Mouse (Mus musculus) G1E (cell line): ENCODE results near the gene Slc38a2. TPM values are rescaled to one million over a fixed set of nuclear protein-coding genes. Genes with fewer than 3 reads are reported as not detected.

Experiments
- ATAC-seq: 2 replicates; pipeline ENCODE4 v1.8.0; 2016; ENCODE audit warnings: mild to moderate bottlenecking; ENCODE audit not compliant: insufficient number of reproducible peaks, poor library complexity, low FRiP score, severe bottlenecking; ENCODE audit errors: extremely low read depth
- DNase-seq: peaks from one replicate; pipeline ENCODE4 v3.0.0; 2012; ENCODE audit warnings: low spot score
- H3K27me3 ChIP-seq: 2 replicates; pipeline ENCODE4 v1.6.1; 2012; ENCODE audit warnings: mild to moderate bottlenecking, low read length, inconsistent platforms; ENCODE audit not compliant: insufficient read depth
- H3K36me3 ChIP-seq: replicated peaks from 2 replicates; pipeline ENCODE3; 2012; ENCODE audit warnings: mild to moderate bottlenecking, inconsistent platforms
- H3K4me1 ChIP-seq: 2 replicates; pipeline ENCODE4 v1.6.1; 2012; ENCODE audit warnings: low read depth, low read length, inconsistent platforms, mixed read lengths; ENCODE audit not compliant: insufficient read depth
- H3K4me3 ChIP-seq: 2 replicates; pipeline ENCODE4 v1.5.1; 2012; ENCODE audit warnings: low read depth, mild to moderate bottlenecking, inconsistent platforms, low read length, moderate library complexity, mixed read lengths
- H3K9me3 ChIP-seq: replicated peaks from 2 replicates; pipeline ENCODE4 v1.6.1; 2012; ENCODE audit warnings: inconsistent platforms
- CTCF ChIP-seq: IDR thresholded peaks from 2 replicates; pipeline ENCODE4 v1.5.1; 2012; ENCODE audit warnings: low read depth, low read length, inconsistent platforms, mixed read lengths
- GATA1 ChIP-seq: IDR thresholded peaks from 2 replicates; pipeline ENCODE4 v1.6.1; 2012; ENCODE audit warnings: borderline replicate concordance, low read length, inconsistent platforms, mixed read lengths
- GATA2 ChIP-seq: IDR thresholded peaks from 2 replicates; pipeline ENCODE4 v1.6.1; 2012; ENCODE audit warnings: low read depth, low read length, inconsistent platforms, borderline replicate concordance
- POLR2AphosphoS5 ChIP-seq: IDR thresholded peaks from 2 replicates; pipeline ENCODE4 v1.6.1; 2012; ENCODE audit warnings: low read depth, low read length, inconsistent platforms; ENCODE audit not compliant: insufficient replicate concordance
- TAL1 ChIP-seq: conservative IDR thresholded peaks from 2 replicates; pipeline ENCODE4 v1.6.1; 2012; ENCODE audit warnings: low read depth, low read length, inconsistent platforms, mixed read lengths
- polyA plus RNA-seq: library from polyadenylated mRNA; stranded (reverse); fragments of >175 nt; gene quantifications from 2 replicates; pipeline ENCODE4 v1.2.3, GENCODE M21; 2012
- total RNA-seq, 2 experiments: library from RNA; stranded (forward) in 1 of 2; stranded (reverse) in 1 of 2; fragments of 200-1000 nt in 1 of 2; fragments of >200 nt in 1 of 2; fragmentation: Nextera tagmentation in 1 of 2; gene quantifications; 2 replicates each; pipeline ENCODE4 v1.2.3; 2014 to 2017

Gene Slc38a2
- total and polyA plus RNA-seq, 3 experiments, result 24.1 to 146 (median 104) TPM

DNA sequence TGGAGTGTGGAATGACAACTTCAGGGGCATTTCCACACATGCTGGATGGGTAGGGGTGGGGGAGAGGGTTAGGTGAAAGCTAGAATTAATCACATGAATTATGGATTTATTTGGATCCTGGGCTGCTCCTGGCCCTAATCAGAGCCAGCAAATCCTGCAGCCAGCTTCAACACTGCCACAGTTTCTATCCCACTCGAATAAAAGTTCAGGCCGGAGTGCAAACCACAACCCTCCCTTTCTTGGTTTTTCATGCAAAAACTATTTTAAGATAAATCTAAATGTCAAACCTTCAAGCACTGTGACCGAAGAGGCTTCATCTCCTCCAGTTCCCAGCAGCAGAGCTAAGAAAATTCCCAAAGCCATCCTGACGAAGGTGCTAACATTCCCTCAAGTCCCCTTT lies 28.8 kb upstream of the Slc38a2 start:
- no peaks in the 10 kb centered on the region for H3K36me3 ChIP-seq
- ATAC-seq (no peak), DNase-seq (no peak)
- TF ChIP-seq GATA2, result no peak
- no peak for TF ChIP-seq GATA1
- no peak for TF ChIP-seq POLR2AphosphoS5
- TF ChIP-seq CTCF, result no peak
- TF ChIP-seq TAL1, result no peak
- 0 out of 2 replicates have a peak, but pooled peaks cover 2% of the 10 kb centered on the region for H3K9me3 ChIP-seq
- no peaks in the 10 kb centered on the region for H3K27me3 ChIP-seq
- no peak overlapping the region for H3K4me3 ChIP-seq
- H3K4me1 ChIP-seq, result no peaks in the 10 kb centered on the region

DNA sequence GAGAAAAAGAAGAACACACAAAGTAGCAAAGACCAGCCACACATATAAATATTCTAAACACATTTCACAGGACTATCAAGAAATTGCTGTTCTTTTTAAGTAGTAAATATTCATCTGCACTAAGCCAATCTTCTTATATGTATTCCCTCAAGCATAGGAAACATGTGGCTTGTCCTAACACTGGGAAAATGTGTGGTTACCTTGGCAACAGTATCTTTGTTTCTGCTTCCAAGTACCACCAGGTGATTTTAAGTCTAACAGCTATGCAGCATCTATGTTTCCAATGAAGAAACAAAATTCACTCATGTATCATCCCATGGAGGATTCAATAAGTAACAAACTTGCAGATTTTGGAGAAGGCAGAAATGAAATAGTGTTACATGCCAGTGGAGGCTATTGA lies 25.0 kb upstream of the Slc38a2 start:
- Histone ChIP-seq H3K27me3 (no peaks in the 10 kb centered on the region), H3K9me3 (no peaks in the 10 kb centered on the region), H3K4me1 (no peaks in the 10 kb centered on the region), H3K4me3 (no peak overlapping the region), H3K36me3 (no peaks in the 10 kb centered on the region)
- ATAC-seq (no peak), DNase-seq (no peak)
- no peak for TF ChIP-seq GATA2
- TF ChIP-seq POLR2AphosphoS5, result no peak
- TF ChIP-seq CTCF, result no peak
- TF ChIP-seq GATA1, result no peak
- TF ChIP-seq TAL1, result no peak

DNA sequence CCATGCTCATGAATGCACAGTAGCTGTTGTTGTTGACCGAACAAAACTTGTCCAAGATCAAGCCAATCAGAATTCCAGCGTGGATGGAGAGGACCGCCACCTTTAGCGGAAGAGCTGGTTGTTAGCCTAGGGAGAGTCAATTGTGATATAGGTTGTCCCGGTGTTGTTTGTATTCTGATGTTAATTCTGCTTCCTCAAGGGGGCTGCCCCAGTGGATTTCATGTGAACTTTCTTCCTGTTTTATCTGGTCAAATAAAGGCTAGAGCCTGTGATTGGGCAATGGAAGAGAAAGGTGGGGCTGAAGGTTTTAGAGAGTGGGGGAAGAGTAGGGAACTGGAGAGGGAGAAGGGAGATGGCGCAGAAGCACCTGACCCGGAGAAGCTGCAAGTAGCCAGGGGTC lies 22.7 kb upstream of the Slc38a2 start:
- Histone ChIP-seq H3K27me3 (no peaks in the 10 kb centered on the region), H3K36me3 (no peaks in the 10 kb centered on the region), H3K9me3 (no peaks in the 10 kb centered on the region), H3K4me3 (no peak overlapping the region), H3K4me1 (no peaks in the 10 kb centered on the region)
- no peak for TF ChIP-seq CTCF
- TF ChIP-seq TAL1, result no peak
- no peak for TF ChIP-seq GATA1
- no peak for TF ChIP-seq GATA2
- TF ChIP-seq POLR2AphosphoS5, result no peak
- DNase-seq (no peak), ATAC-seq (no peak)

GRCm38 (mm10) chr15:96720146-96720545 lies 20.6 kb upstream of the Slc38a2 start:
- TF ChIP-seq GATA2 (no peak), CTCF (no peak), GATA1 (no peak)
- H3K36me3 ChIP-seq, result no peaks in the 10 kb centered on the region
- no peaks in the 10 kb centered on the region for H3K9me3 ChIP-seq
- H3K4me1 ChIP-seq, result no peaks in the 10 kb centered on the region
- ATAC-seq (no peak), DNase-seq (no peak)
- H3K27me3 ChIP-seq, result peaks cover 6% of the 10 kb centered on the region
- no peak overlapping the region for H3K4me3 ChIP-seq

DNA sequence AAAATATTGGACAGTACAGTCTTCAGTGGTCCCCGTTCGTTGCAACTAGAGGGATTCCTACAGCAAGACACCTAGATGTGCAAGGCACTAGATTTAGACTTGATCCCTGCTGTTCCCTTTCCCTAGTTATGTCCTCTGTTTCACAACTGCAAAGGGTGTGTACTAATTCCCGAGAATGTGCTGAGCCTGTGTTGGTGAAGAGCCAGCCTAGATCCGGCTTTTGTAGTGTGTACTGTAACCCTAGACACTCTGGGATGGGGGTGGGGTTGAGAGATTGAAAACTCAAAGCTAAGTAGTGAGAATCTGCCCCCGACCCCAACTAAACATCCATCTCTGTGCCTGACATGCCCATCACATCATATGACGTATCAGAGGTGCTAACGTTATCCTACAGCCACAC lies 18.9 kb upstream of the Slc38a2 start:
- no peak overlapping the region for H3K4me3 ChIP-seq
- TF ChIP-seq GATA2 (no peak), CTCF (no peak), TAL1 (no peak), POLR2AphosphoS5 (no peak), GATA1 (no peak)
- H3K9me3 ChIP-seq, result no peaks in the 10 kb centered on the region
- H3K4me1 ChIP-seq, result peaks cover 3% of the 10 kb centered on the region; the same call in 1 of the 2 replicates
- ATAC-seq (no peak), DNase-seq (no peak)
- H3K36me3 ChIP-seq, result no peaks in the 10 kb centered on the region
- peaks cover 9% of the 10 kb centered on the region for H3K27me3 ChIP-seq

DNA sequence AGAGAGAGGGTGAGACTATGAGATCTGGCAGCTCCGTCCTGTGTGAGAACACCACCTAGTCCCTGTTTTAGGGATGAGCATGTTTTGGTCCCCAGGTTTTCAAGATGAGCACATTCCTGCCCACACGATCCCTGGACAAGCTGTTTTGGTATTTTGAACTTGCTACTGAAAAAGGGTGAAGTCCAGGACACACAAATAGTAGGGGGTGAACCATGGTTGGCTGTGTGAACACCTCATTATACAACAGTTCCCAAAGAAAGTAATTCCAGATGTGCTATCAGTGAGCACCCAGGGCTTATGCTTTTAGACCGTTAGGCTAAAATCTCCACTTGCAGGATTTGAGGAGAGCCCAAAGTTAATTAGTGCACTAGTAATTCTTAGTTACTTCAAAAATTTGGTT lies 17.7 kb upstream of the Slc38a2 start:
- no peak for TF ChIP-seq TAL1
- TF ChIP-seq GATA2, result no peak
- TF ChIP-seq POLR2AphosphoS5, result no peak
- TF ChIP-seq GATA1, result no peak
- no peak for TF ChIP-seq CTCF
- no peaks in the 10 kb centered on the region for H3K36me3 ChIP-seq
- DNase-seq (no peak), ATAC-seq (no peak)
- peaks cover 3% of the 10 kb centered on the region; the same call in 1 of the 2 replicates for H3K4me1 ChIP-seq
- H3K27me3 ChIP-seq, result peaks cover 9% of the 10 kb centered on the region
- H3K4me3 ChIP-seq, result no peak overlapping the region
- no peaks in the 10 kb centered on the region for H3K9me3 ChIP-seq

DNA sequence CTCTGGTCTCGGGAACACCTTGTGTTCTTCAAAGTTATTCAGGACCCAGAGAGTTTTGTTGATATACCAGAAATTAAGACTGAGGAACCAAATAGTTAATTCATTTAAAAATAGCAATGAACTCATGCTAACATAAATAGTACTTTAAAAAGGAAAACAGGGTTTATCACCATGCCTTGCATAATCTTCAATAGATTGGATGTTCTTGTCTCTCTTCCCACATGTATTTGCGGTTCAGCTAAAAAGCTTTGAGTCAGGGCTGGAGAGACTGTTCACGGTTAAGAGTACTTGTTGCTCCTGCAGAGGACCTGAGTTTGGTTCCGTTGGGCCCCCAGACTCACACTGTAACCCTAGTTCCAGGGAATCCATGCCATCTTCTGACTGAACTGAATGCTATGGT lies 16.8 kb upstream of the Slc38a2 start:
- H3K36me3 ChIP-seq, result no peaks in the 10 kb centered on the region
- no peak for TF ChIP-seq TAL1
- no peak for TF ChIP-seq GATA1
- no peak overlapping the region for H3K4me3 ChIP-seq
- no peaks in the 10 kb centered on the region for H3K9me3 ChIP-seq
- no peak for ATAC-seq
- no peak for DNase-seq
- H3K4me1 ChIP-seq, result peaks cover 3% of the 10 kb centered on the region; the same call in 1 of the 2 replicates
- peaks cover 9% of the 10 kb centered on the region for H3K27me3 ChIP-seq
